In genomic region chr15:10818216-10818615, GRCm38 (mm10) we compare ENCODE assay signal across 8 mouse cellular contexts.
DNase-seq lines count a peak whose midpoint lies in the region; TF ChIP-seq lines count a peak whose summit lies in the region.

No protein-coding gene starts in this region.

- H3K4me3 ChIP-seq in layer of hippocampus, adult 2 months: no peak overlapping the region
- H3K4me3 ChIP-seq in lung, adult 2 months (replicated peaks; ENCODE audit: extremely low read depth, low read depth, low read length): no peak overlapping the region

- peak overlapping the region; percentile 59 for H3K27ac ChIP-seq in layer of hippocampus, adult 2 months

- TF ChIP-seq POLR2A in lung, adult 2 months (IDR thresholded peaks at IDR 0.05; ENCODE audit: borderline replicate concordance, extremely low read depth, low read depth, low read length): no peak

- peak; percentile 45 for TF ChIP-seq CTCF in layer of hippocampus, adult 2 months (conservative IDR thresholded peaks at IDR 0.05)
- 0 out of 2 replicates have a peak, but pooled peaks have one; percentile 3 for TF ChIP-seq CTCF in lung, adult 2 months (IDR thresholded peaks at IDR 0.05; ENCODE audit: insufficient read depth, low read length)

- WGBS in lung, adult 2 months: 6% methylated on average over 6 of the region's 6 CpGs

- H3K4me1 ChIP-seq in lung, adult 2 months (ENCODE audit: control insufficient read depth, insufficient read depth, low read length): peaks cover 11% of the 10 kb centered on the region

- no peak for DNase-seq in layer of hippocampus, adult 2 months (ENCODE audit: low spot score in 2 of 2)
- no peak for DNase-seq in layer of hippocampus, postnatal 25 days (ENCODE audit: extremely low spot score in 1 of 2, low spot score in 1 of 2)
- DNase-seq in adrenal gland, adult 2 months: peak; percentile 85
- DNase-seq in gastrocnemius, postnatal 4 days (ENCODE audit: low spot score in 2 of 2): peak; percentile 46 to 79
- DNase-seq in kidney, adult 18-20 months: peak; percentile 73
- DNase-seq in lung, adult 2 months: peak; percentile 78
- peak; percentile 72 for DNase-seq in urinary bladder, postnatal 14 days (ENCODE audit: low spot score)
- DNase-seq in cerebellum, adult 18-20 months: no peak

Comparison
In these comparisons a context has a peak if more than half of its experiments do, and no peak if none do; other contexts are left out.
1. DNase-seq: peak in adrenal gland, adult 2 months (single experiment), gastrocnemius, postnatal 4 days (2 of 2), kidney, adult 18-20 months (single experiment), lung, adult 2 months (single experiment) and urinary bladder, postnatal 14 days (single experiment); none in layer of hippocampus, adult 2 months (0 of 2), layer of hippocampus, postnatal 25 days (0 of 2) and cerebellum, adult 18-20 months (0 of 2).